Mouse (Mus musculus) midbrain, embryonic 14.5 days (tissue): ENCODE measurements at regions not wholly inside any gene's neighbourhood (a gene's known extent, or its start where the extent isn't known, plus 50 kb on each side); places are given as distances from the start of the nearest gene placed in this dataset.

Experiments
- ATAC-seq: fragments of 200-750 bp; cut with Nextera tagmentation; 2 replicates; pipeline ENCODE4 v1.8.0; 2017; ENCODE audit warnings: moderate number of reproducible peaks, moderate library complexity; ENCODE audit not compliant: low FRiP score, low TSS enrichment
- DNase-seq: peaks from one replicate; pipeline ENCODE4 v3.0.0-alpha.2; 2015
- H3K27ac ChIP-seq: fragments of 300-500 bp; sonication (generic); replicated peaks from 2 replicates; pipeline ENCODE4 v1.5.1; 2014; ENCODE audit warnings: mild to moderate bottlenecking, low read depth, low read length, moderate library complexity
- H3K27me3 ChIP-seq: fragments of 300-500 bp; sonication (generic); 2 replicates; pipeline ENCODE4 v1.6.1; 2014; ENCODE audit warnings: low read length, control low read depth, mixed read lengths; ENCODE audit not compliant: control insufficient read depth, insufficient read depth
- H3K36me3 ChIP-seq: fragments of 300-500 bp; sonication (generic); 2 replicates; pipeline ENCODE4 v1.6.1; 2014; ENCODE audit warnings: low read length, control low read depth; ENCODE audit not compliant: control insufficient read depth, insufficient read depth
- H3K4me1 ChIP-seq: fragments of 300-500 bp; sonication (generic); 2 replicates; pipeline ENCODE4 v1.6.1; 2014; ENCODE audit warnings: mild to moderate bottlenecking, antibody characterized with exemption, low read length, control low read depth; ENCODE audit not compliant: control insufficient read depth, insufficient read depth
- H3K4me2 ChIP-seq: fragments of 300-500 bp; sonication (generic); 2 replicates; pipeline ENCODE4 v1.6.1; 2014; ENCODE audit warnings: mild to moderate bottlenecking, low read length, moderate library complexity
- H3K4me3 ChIP-seq: fragments of 300-500 bp; sonication (generic); replicated peaks from 2 replicates; pipeline ENCODE4 v1.5.1; 2014; ENCODE audit warnings: low read depth, low read length
- H3K9ac ChIP-seq: fragments of 300-500 bp; sonication (generic); replicated peaks from 2 replicates; pipeline ENCODE4 v1.6.1; 2014; ENCODE audit warnings: mild to moderate bottlenecking, low read length, moderate library complexity
- H3K9me3 ChIP-seq: fragments of 300-500 bp; sonication (generic); 2 replicates; pipeline ENCODE4 v1.6.1; 2016; ENCODE audit warnings: low read length, control low read depth, mixed read lengths; ENCODE audit not compliant: control insufficient read depth
- WGBS: fragments of 180-500 bp; shearing (Covaris S2); extraction: QIAGEN DNeasy Blood & Tissue Kit; methylation state at CpG from one replicate; pipeline ENCODE4 v1.1.7; 2014; 5-methylcytosine and 5-hydroxymethylcytosine counted together

- Histone ChIP-seq H3K4me2 (no peak overlapping the region), H3K4me1 (no peaks in the 10 kb centered on the region), H3K27me3 (no peaks in the 10 kb centered on the region), H3K9me3 (no peaks in the 10 kb centered on the region), H3K4me3 (no peak overlapping the region), H3K27ac (no peak overlapping the region), H3K36me3 (no peaks in the 10 kb centered on the region), H3K9ac (no peak overlapping the region)
- ATAC-seq (0 out of 2 replicates have a peak, but pooled peaks have one; percentile 17), DNase-seq (peak; percentile 57)
Observed at GRCm38 (mm10) chr2:123401064-123401463, 636.0 kb downstream of the Sqor start.

- Histone ChIP-seq H3K9ac (no peak overlapping the region), H3K27ac (no peak overlapping the region), H3K4me3 (no peak overlapping the region), H3K4me1 (no peaks in the 10 kb centered on the region), H3K4me2 (no peak overlapping the region), H3K9me3 (no peaks in the 10 kb centered on the region), H3K36me3 (no peaks in the 10 kb centered on the region), H3K27me3 (no peaks in the 10 kb centered on the region)
- 69% methylated on average over 3 of the region's 3 CpGs for WGBS
- ATAC-seq = no peak
- DNase-seq = no peak
Observed at GRCm38 (mm10) chr2:123409075-123409474, 644.0 kb downstream of the Sqor start.

GRCm38 (mm10) chr2:123458034-123458677 lies 631.6 kb upstream of the Sema6d start:
- H3K9me3 ChIP-seq = no peaks in the 10 kb centered on the region
- no peaks in the 10 kb centered on the region for H3K36me3 ChIP-seq
- 56% methylated on average over 5 of the region's 5 CpGs for WGBS
- no peak overlapping the region for H3K9ac ChIP-seq
- H3K27ac ChIP-seq = no peak overlapping the region
- ATAC-seq (no peak), DNase-seq (peak; percentile 29)
- H3K27me3 ChIP-seq = no peaks in the 10 kb centered on the region
- H3K4me2 ChIP-seq = no peak overlapping the region
- no peaks in the 10 kb centered on the region for H3K4me1 ChIP-seq
- no peak overlapping the region for H3K4me3 ChIP-seq

- ATAC-seq = no peak
- Histone ChIP-seq H3K9ac (no peak overlapping the region), H3K27ac (no peak overlapping the region), H3K4me1 (no peaks in the 10 kb centered on the region), H3K36me3 (no peaks in the 10 kb centered on the region), H3K4me2 (no peak overlapping the region), H3K27me3 (no peaks in the 10 kb centered on the region), H3K9me3 (no peaks in the 10 kb centered on the region), H3K4me3 (no peak overlapping the region)
- 66% methylated on average over 2 of the region's 2 CpGs for WGBS
- no peak for DNase-seq
Observed at GRCm38 (mm10) chr2:123473840-123474239, 615.9 kb upstream of the Sema6d start.

GRCm38 (mm10) chr2:123486681-123487080 lies 603.1 kb upstream of the Sema6d start:
- Histone ChIP-seq H3K4me2 (no peak overlapping the region), H3K36me3 (no peaks in the 10 kb centered on the region), H3K27me3 (no peaks in the 10 kb centered on the region), H3K4me3 (no peak overlapping the region), H3K27ac (no peak overlapping the region), H3K4me1 (no peaks in the 10 kb centered on the region), H3K9me3 (no peaks in the 10 kb centered on the region), H3K9ac (no peak overlapping the region)
- 61% methylated on average over 1 of the region's 1 CpGs for WGBS
- DNase-seq = no peak
- no peak for ATAC-seq

- Histone ChIP-seq H3K9me3 (no peaks in the 10 kb centered on the region), H3K27me3 (no peaks in the 10 kb centered on the region), H3K4me2 (no peak overlapping the region), H3K27ac (no peak overlapping the region), H3K36me3 (no peaks in the 10 kb centered on the region), H3K9ac (no peak overlapping the region), H3K4me1 (no peaks in the 10 kb centered on the region), H3K4me3 (no peak overlapping the region)
- ATAC-seq = no peak
- DNase-seq = no peak
- 75% methylated on average over 1 of the region's 1 CpGs for WGBS
Observed at GRCm38 (mm10) chr2:123506162-123506561, 583.6 kb upstream of the Sema6d start.

GRCm38 (mm10) chr2:123507095-123507494 lies 582.7 kb upstream of the Sema6d start:
- ATAC-seq (no peak), DNase-seq (no peak)
- Histone ChIP-seq H3K4me1 (no peaks in the 10 kb centered on the region), H3K9ac (no peak overlapping the region), H3K4me2 (no peak overlapping the region), H3K27ac (no peak overlapping the region), H3K27me3 (no peaks in the 10 kb centered on the region), H3K36me3 (no peaks in the 10 kb centered on the region), H3K9me3 (no peaks in the 10 kb centered on the region), H3K4me3 (no peak overlapping the region)

- Histone ChIP-seq H3K4me1 (no peaks in the 10 kb centered on the region), H3K27ac (no peak overlapping the region), H3K27me3 (no peaks in the 10 kb centered on the region), H3K9me3 (no peaks in the 10 kb centered on the region), H3K4me2 (no peak overlapping the region), H3K4me3 (no peak overlapping the region), H3K36me3 (no peaks in the 10 kb centered on the region), H3K9ac (no peak overlapping the region)
- ATAC-seq (no peak), DNase-seq (no peak)
- 80% methylated on average over 1 of the region's 1 CpGs for WGBS
Observed at GRCm38 (mm10) chr2:123528915-123529314, 560.9 kb upstream of the Sema6d start.

- Histone ChIP-seq H3K4me3 (no peak overlapping the region), H3K9ac (0 out of 2 replicates have a peak overlapping the region, but pooled peaks have one; percentile 21), H3K27ac (peak overlapping the region; percentile 22; the same call in 1 of the 2 replicates), H3K27me3 (no peaks in the 10 kb centered on the region), H3K9me3 (no peaks in the 10 kb centered on the region), H3K4me1 (no peaks in the 10 kb centered on the region), H3K4me2 (peak overlapping the region; percentile 21; the same call in 1 of the 2 replicates), H3K36me3 (no peaks in the 10 kb centered on the region)
- DNase-seq (peak; percentile 68), ATAC-seq (peak; percentile 57)
- WGBS = 59% methylated on average over 9 of the region's 9 CpGs
Observed at GRCm38 (mm10) chr2:123532946-123533791, 556.6 kb upstream of the Sema6d start.
